Mouse (Mus musculus) liver, adult 2 months (tissue): ENCODE measurements around the gene C87436.

ENCODE experiments used
- CTCF ChIP-seq: fragments of 200-500 bp; IDR thresholded peaks from 2 replicates; pipeline ENCODE4 v1.5.1; 2011; ENCODE audit warnings: low read depth, low read length, control low read depth
- POLR2A ChIP-seq: fragments of 200-500 bp; IDR thresholded peaks from 2 replicates; pipeline ENCODE4 v1.6.1; 2011; ENCODE audit warnings: low read length, control low read depth; ENCODE audit not compliant: insufficient read depth; ENCODE audit errors: extremely low read depth

- TF ChIP-seq CTCF (peak; percentile 35), POLR2A (no peak)
These were observed 17.7 kb upstream of the C87436 start for GRCm38 (mm10) chr6:86420491-86420890.
